Mouse (Mus musculus): ENCODE measurements around the gene Mroh3. TPM values are rescaled to one million over a fixed set of nuclear protein-coding genes. Genes with fewer than 3 reads are reported as not detected.
A peak's percentile ranks its signal among the peaks of the same experiment; 100 is the strongest.

Gene Mroh3
- total RNA-seq, 2 experiments from 2014 or later: 2.0 to 2.1 TPM

- DNase-seq (ENCODE audit: low spot score in 2 of 2): peak in 1 of 2 experiments; percentile 71
- intact Hi-C loops (cut with DNase I): loop anchor here (2.0 kb wide), 1 partner anchor 79 kb away; no protein-coding TSS in a partner anchor
These were observed 78.9 kb downstream of the Mroh3 start for GRCm38 (mm10) chr1:136133570-136134240.

- intact Hi-C loops (cut with DNase I): loop anchor here (2.0 kb wide), 1 partner anchor 78 kb away; no protein-coding TSS in a partner anchor
- no peak for DNase-seq (ENCODE audit: low spot score in 2 of 2)
These were observed 80.0 kb downstream of the Mroh3 start for GRCm38 (mm10) chr1:136132386-136133201.

Other genes starting within 250 kb of the Mroh3 start
- gene Igfn1, start 206.5 kb downstream of the Mroh3 start, total RNA-seq (2021): 10 to 100 TPM in 1 of 2 experiments, 1 to 10 TPM in 1; 9.2 to 11.4 TPM
- 10 to 100 TPM; 63.3 to 65.0 TPM for gene Tmem9, start 204.7 kb downstream of the Mroh3 start, total RNA-seq (2021)
- gene Ascl5, start 162.0 kb downstream of the Mroh3 start, total RNA-seq (2021): 1 to 10 TPM in 1 of 2 experiments, under 1 TPM in 1; 0.87 to 1.9 TPM
- 1 to 10 TPM; 2.3 to 2.6 TPM for gene Cacna1s, start 160.1 kb downstream of the Mroh3 start, total RNA-seq (2021)
- 10 to 100 TPM; 68.4 to 73.0 TPM for gene Kif21b, start 81.4 kb downstream of the Mroh3 start, total RNA-seq (2021)
- gene Inava, start 21.4 kb upstream of the Mroh3 start, total RNA-seq (2021): 1 to 10 TPM; 2.9 to 3.1 TPM
- 1 to 10 TPM; 5.4 to 7.3 TPM for gene Gpr25, start 48.0 kb upstream of the Mroh3 start, total RNA-seq (2021)
- gene Camsap2, start 133.3 kb upstream of the Mroh3 start, total RNA-seq (2021): 100 to 1,000 TPM; 135 to 137 TPM
- gene Ddx59, start 202.4 kb upstream of the Mroh3 start, total RNA-seq (2021): 1 to 10 TPM; 8.5 to 9.1 TPM